Mouse (Mus musculus) forebrain, embryonic 14.5 days (tissue): ENCODE results near the gene Atg16l1. TPM values are rescaled to one million over a fixed set of nuclear protein-coding genes. Genes with fewer than 3 reads are reported as not detected.
"Not testable (repeated sequence)": the region's sequence is repeated elsewhere in the genome, so short reads cannot be mapped to it uniquely, and the experiment has no call there.

ENCODE experiments used
- ATAC-seq: fragments of 200-750 bp; cut with Nextera tagmentation; 2 replicates; pipeline ENCODE4 v1.8.0; 2017; ENCODE audit warnings: mild to moderate bottlenecking, moderate library complexity
- DNase-seq: peaks from one replicate; pipeline ENCODE4 v3.0.0-alpha.2; 2015; ENCODE audit warnings: low spot score
- H3K27ac ChIP-seq: fragments of 300-500 bp; sonication (generic); 2 replicates; pipeline ENCODE4 v1.5.1; 2014; ENCODE audit warnings: low read depth, mild to moderate bottlenecking, control low read depth, low read length, moderate library complexity
- H3K27me3 ChIP-seq: fragments of 300-500 bp; sonication (generic); replicated peaks from 2 replicates; pipeline ENCODE4 v1.6.1; 2014; ENCODE audit warnings: low read length, control low read depth, mixed read lengths; ENCODE audit not compliant: control insufficient read depth, insufficient read depth
- H3K36me3 ChIP-seq: fragments of 300-500 bp; sonication (generic); 2 replicates; pipeline ENCODE4 v1.6.1; 2014; ENCODE audit warnings: low read length, control low read depth; ENCODE audit not compliant: control insufficient read depth, insufficient read depth
- H3K4me1 ChIP-seq: fragments of 300-500 bp; sonication (generic); 2 replicates; pipeline ENCODE4 v1.6.1; 2014; ENCODE audit warnings: antibody characterized with exemption, low read length, control low read depth; ENCODE audit not compliant: control insufficient read depth, insufficient read depth
- H3K4me2 ChIP-seq: fragments of 300-500 bp; sonication (generic); 2 replicates; pipeline ENCODE4 v1.6.1; 2014; ENCODE audit warnings: mild to moderate bottlenecking, control low read depth, low read length
- H3K4me3 ChIP-seq: fragments of 300-500 bp; sonication (generic); 2 replicates; pipeline ENCODE4 v1.5.1; 2014; ENCODE audit warnings: low read depth, low read length, control low read depth
- H3K9ac ChIP-seq: fragments of 300-500 bp; sonication (generic); 2 replicates; pipeline ENCODE4 v1.6.1; 2014; ENCODE audit warnings: mild to moderate bottlenecking, low read length, control low read depth, moderate library complexity
- H3K9me3 ChIP-seq: fragments of 300-500 bp; sonication (generic); replicated peaks from 2 replicates; pipeline ENCODE4 v1.6.1; 2016; ENCODE audit warnings: low read length, control low read depth, mixed read lengths; ENCODE audit not compliant: control insufficient read depth
- WGBS: fragments of 180-500 bp; shearing (Covaris S2); extraction: QIAGEN DNeasy Blood & Tissue Kit; methylation state at CpG from one replicate; pipeline ENCODE4 v1.1.7; 2014; 5-methylcytosine and 5-hydroxymethylcytosine counted together
- polyA plus RNA-seq: library from polyadenylated mRNA; unstranded; fragments of >200 nt; fragmentation: Nextera tagmentation; extraction: Ambion mirVana; gene quantifications from 2 replicates; pipeline ENCODE4 v1.2.1, GENCODE M21; 2014

Atg16l1 gene
- polyA plus RNA-seq, 1 experiment from 2014 or later, result 50.0 TPM

DNA sequence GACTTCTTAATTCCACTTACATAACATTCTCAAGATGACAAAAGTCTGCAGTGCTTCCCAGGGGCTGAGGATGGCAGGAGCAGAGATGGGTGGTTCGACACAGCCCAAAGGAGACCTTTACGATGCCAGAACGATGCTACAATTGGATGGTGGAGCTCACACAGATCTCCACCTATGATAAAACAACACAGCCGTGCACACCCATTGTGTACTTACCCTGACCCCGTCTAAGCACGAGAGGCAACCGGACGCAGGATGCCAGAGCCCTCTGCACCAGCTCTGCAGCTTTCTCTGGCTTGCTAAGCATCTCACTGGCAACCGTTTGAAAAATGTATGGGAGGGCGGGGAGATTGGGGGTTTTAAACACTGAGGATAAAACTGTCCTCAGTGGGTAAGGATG is 56.4 kb downstream of the Atg16l1 start:
- no peak for ATAC-seq
- WGBS, result 87% methylated on average over 10 of the region's 10 CpGs

DNA sequence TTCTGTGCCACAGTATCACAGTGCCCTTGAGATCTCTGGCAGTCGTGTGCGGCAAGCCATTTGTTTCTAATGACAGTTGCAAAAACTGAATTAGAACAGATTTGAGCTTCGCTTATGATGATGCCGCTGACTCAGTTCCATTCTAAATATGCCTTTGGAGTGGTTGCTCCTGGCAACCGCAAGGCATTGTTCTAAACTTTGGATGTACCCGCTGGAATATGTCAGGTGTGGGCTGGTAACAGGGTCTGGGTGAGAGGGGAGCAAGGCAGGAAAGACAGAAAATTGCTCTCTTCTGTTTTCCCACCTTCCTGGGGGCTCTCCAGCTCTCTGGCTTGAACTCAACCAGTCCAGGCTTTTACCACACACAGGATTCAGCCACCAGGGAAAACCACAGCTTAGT is 57.5 kb downstream of the Atg16l1 start:
- ATAC-seq, result no peak
- 77% methylated on average over 6 of the region's 6 CpGs for WGBS
- Histone ChIP-seq H3K27ac (no peak overlapping the region), H3K9ac (no peak overlapping the region), H3K4me1 (no peaks in the 10 kb centered on the region), H3K27me3 (no peaks in the 10 kb centered on the region), H3K4me2 (no peak overlapping the region), H3K9me3 (no peaks in the 10 kb centered on the region), H3K4me3 (no peak overlapping the region), H3K36me3 (no peaks in the 10 kb centered on the region)
- DNase-seq, result peak; percentile 6

More for the DNA sequence above, 56.4 kb downstream of the Atg16l1 start:
- H3K36me3 ChIP-seq, result no peaks in the 10 kb centered on the region
- no peak overlapping the region for H3K4me2 ChIP-seq
- H3K4me3 ChIP-seq, result no peak overlapping the region
- no peak overlapping the region for H3K9ac ChIP-seq
- H3K4me1 ChIP-seq, result no peaks in the 10 kb centered on the region
- H3K9me3 ChIP-seq, result no peaks in the 10 kb centered on the region
- no peak overlapping the region for H3K27ac ChIP-seq
- H3K27me3 ChIP-seq, result no peaks in the 10 kb centered on the region
- no peak for DNase-seq

DNA sequence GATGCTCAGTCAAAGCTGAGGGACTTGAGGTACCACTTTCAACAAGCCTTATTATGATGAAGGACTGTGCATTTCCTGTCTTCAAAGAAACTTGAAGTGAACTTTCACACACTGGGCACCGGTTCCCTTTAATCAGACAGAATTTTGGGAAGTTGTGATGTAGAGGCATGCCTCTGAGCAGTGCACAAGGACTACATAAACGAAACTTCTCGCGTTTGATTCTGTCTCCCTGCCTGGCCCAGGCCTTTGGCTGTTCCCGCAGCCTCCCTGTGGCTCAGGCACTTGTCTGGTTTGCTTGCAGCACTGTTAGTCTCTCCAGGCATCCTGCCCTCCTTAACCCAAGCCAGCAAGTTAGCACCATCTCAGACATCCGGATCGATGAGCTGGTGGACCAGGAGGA is 58.0 kb downstream of the Atg16l1 start:
- Histone ChIP-seq H3K9me3 (no peaks in the 10 kb centered on the region), H3K4me1 (no peaks in the 10 kb centered on the region), H3K36me3 (no peaks in the 10 kb centered on the region), H3K4me2 (no peak overlapping the region), H3K27me3 (no peaks in the 10 kb centered on the region), H3K4me3 (no peak overlapping the region), H3K9ac (no peak overlapping the region), H3K27ac (no peak overlapping the region)
- WGBS, result 84% methylated on average over 7 of the region's 7 CpGs
- no peak for DNase-seq
- ATAC-seq, result no peak

DNA sequence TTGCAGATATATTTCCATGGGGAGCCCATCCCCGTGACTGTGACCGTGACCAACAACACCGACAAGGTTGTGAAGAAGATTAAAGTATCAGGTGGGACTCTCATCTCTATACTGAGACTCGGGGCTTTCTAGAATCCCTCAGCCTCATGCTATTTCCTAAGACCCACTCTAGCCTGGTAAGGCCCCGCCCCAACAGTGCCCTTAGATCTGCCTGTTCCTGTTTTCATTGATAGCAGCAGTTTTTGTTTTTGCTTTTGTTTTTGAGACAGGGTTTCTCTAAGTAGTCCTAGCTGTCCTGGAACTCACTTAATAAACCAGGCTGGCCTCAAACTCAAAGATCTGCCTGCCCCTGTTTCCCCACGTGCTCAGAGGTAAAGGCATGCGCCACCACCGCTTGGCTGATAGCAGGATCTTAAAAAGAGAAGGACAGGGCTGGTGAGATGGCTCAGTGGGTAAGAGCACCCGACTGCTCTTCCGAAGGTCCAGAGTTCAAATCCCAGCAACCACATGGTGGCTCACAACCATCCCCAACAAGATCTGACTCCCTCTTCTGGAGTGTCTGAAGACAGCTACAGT is 68.8 kb downstream of the Atg16l1 start:
- H3K27me3 ChIP-seq, result no peaks in the 10 kb centered on the region
- no peaks in the 10 kb centered on the region for H3K36me3 ChIP-seq
- H3K4me3 ChIP-seq, result no peak overlapping the region
- H3K27ac ChIP-seq, result no peak overlapping the region
- WGBS, result 92% methylated on average over 10 of the region's 10 CpGs
- ATAC-seq (no peak), DNase-seq (no peak)
- H3K9me3 ChIP-seq, result no peaks in the 10 kb centered on the region
- no peak overlapping the region for H3K4me2 ChIP-seq
- H3K4me1 ChIP-seq, result no peaks in the 10 kb centered on the region
- no peak overlapping the region for H3K9ac ChIP-seq

- H3K4me1 ChIP-seq, result no peaks in the 10 kb centered on the region
- no peaks in the 10 kb centered on the region for H3K27me3 ChIP-seq
- H3K9ac ChIP-seq, result no peak overlapping the region
- no peak overlapping the region for H3K27ac ChIP-seq
- no peak overlapping the region for H3K4me3 ChIP-seq
- no peaks in the 10 kb centered on the region for H3K36me3 ChIP-seq
- ATAC-seq (no peak), DNase-seq (no peak)
- no peaks in the 10 kb centered on the region for H3K9me3 ChIP-seq
- 80% methylated on average over 5 of the region's 5 CpGs for WGBS
- no peak overlapping the region for H3K4me2 ChIP-seq
Measured at GRCm38 (mm10) chr1:87825281-87825680, 69.6 kb downstream of the Atg16l1 start.

DNA sequence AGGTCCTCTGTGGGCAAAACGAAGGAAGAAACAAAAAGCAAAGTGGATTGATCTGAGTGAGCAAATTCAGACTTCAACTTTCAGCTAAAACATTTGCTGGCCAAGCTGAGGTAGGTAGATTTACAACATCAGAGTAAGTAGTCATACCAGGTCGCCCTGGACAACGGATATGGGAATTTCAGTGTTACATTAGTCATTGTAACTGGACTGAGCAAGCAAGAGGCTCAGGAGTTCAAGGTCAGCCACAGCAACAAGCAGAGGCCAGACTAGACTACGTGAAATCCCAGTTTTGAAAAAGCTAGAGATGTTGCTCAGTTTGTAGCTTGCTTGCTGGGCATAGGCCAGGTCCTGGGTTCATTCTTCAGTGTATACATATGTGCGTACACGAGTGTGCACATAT is 70.3 kb downstream of the Atg16l1 start:
- Histone ChIP-seq H3K4me3 (no peak overlapping the region), H3K4me1 (no peaks in the 10 kb centered on the region), H3K27ac (no peak overlapping the region), H3K9me3 (no peaks in the 10 kb centered on the region), H3K9ac (no peak overlapping the region), H3K36me3 (no peaks in the 10 kb centered on the region), H3K27me3 (no peaks in the 10 kb centered on the region), H3K4me2 (no peak overlapping the region)
- DNase-seq (no peak), ATAC-seq (no peak)
- 87% methylated on average over 6 of the region's 6 CpGs for WGBS

- H3K4me1 ChIP-seq, result no peaks in the 10 kb centered on the region
- H3K4me2 ChIP-seq, result no peak overlapping the region
- no peaks in the 10 kb centered on the region for H3K9me3 ChIP-seq
- no peaks in the 10 kb centered on the region for H3K27me3 ChIP-seq
- H3K4me3 ChIP-seq, result no peak overlapping the region
- no peaks in the 10 kb centered on the region for H3K36me3 ChIP-seq
- WGBS, result 70% methylated on average over 2 of the region's 2 CpGs
- no peak overlapping the region for H3K9ac ChIP-seq
- DNase-seq, result no peak
- ATAC-seq, result no peak
- H3K27ac ChIP-seq, result no peak overlapping the region
Measured at GRCm38 (mm10) chr1:87826474-87826873, 70.8 kb downstream of the Atg16l1 start.

- DNase-seq, H3K27ac ChIP-seq, H3K4me3 ChIP-seq, H3K4me1 ChIP-seq, H3K27me3 ChIP-seq, H3K36me3 ChIP-seq, H3K9ac ChIP-seq, H3K9me3 ChIP-seq, ATAC-seq, H3K4me2 ChIP-seq: not testable (repeated sequence)
- WGBS, result 93% methylated on average over 1 of the region's 1 CpGs
Measured at GRCm38 (mm10) chr1:87827476-87827875, 71.8 kb downstream of the Atg16l1 start.

DNA sequence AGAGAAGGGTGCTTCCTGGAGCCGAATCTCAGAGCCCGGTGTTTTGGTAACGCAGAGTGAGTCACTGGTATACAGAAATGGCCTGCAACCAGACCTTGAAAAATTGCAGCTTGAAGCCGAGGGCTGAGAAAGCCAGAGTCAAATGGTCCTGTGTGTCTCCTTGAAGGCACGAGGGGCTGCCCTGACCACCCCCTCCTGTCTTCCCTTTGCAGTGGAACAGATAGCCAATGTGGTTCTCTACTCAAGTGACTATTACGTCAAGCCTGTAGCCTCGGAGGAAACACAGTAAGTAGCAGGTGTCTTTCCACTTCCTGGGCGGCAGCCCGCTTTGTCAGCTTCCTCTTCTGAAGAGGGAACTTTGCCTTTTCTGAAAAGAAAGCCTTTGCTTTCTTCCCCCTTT is 72.5 kb downstream of the Atg16l1 start:
- 84% methylated on average over 9 of the region's 9 CpGs for WGBS

More for the DNA sequence above, 72.5 kb downstream of the Atg16l1 start:
- no peaks in the 10 kb centered on the region for H3K27me3 ChIP-seq
- H3K27ac ChIP-seq, result no peak overlapping the region
- H3K9ac ChIP-seq, result no peak overlapping the region
- no peak overlapping the region for H3K4me2 ChIP-seq
- H3K36me3 ChIP-seq, result no peaks in the 10 kb centered on the region
- ATAC-seq (no peak), DNase-seq (no peak)
- no peaks in the 10 kb centered on the region for H3K4me1 ChIP-seq
- H3K9me3 ChIP-seq, result no peaks in the 10 kb centered on the region
- H3K4me3 ChIP-seq, result no peak overlapping the region
